Mouse (Mus musculus) retina, postnatal 1 day (tissue): ENCODE measurements at regions not wholly inside any gene's neighbourhood (a gene's known extent, or its start where the extent isn't known, plus 50 kb on each side); places are given as distances from the start of the nearest gene placed in this dataset.

Experiments
- DNase-seq: peaks from one replicate; pipeline ENCODE4 v3.0.0-alpha.2; 2012

DNA sequence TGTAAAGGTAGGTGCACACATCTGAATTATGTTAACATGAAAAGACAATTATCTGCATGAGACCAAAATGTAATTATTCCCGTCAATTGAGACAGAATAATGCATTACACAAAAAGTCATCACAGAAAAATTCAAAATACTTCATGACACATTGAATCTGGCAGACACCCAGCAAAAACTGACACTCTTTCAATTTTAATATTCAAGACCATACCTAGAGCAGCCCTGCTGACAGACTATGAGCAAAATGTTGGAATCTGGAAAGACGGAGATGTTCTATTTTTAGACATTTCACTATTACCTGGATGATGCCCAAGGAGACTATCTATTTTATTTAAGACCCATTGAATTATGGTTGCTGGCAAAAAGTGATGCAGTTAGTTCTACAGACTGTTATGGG lies 1190.4 kb downstream of the Sorcs3 start:
- DNase-seq = no peak

DNA sequence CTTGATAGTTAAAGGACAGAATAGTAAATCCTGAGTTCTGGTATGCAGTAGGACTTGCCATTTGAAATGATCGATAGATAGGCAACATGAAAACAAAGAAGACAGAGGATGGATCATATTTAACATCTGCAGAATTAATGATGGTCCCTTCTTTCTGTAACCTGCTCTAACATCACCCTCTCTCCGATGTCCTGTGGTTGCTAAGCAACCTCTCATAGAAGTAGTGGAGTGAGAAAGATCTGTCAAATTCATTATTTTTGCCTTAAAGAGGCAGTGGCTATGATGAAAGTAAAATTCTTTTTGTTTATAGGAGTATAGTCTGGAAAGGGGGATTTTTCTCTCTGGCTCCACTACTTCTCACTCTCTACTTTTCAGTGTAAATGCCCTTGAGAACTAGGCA lies 1209.5 kb downstream of the Sorcs3 start:
- DNase-seq = no peak

- DNase-seq = no peak
These were observed 1217.5 kb downstream of the Sorcs3 start for GRCm38 (mm10) chr19:49423059-49423900.
